Mouse (Mus musculus): Measurements from ENCODE around the gene Frmpd4.

Frmpd4 gene

DNA sequence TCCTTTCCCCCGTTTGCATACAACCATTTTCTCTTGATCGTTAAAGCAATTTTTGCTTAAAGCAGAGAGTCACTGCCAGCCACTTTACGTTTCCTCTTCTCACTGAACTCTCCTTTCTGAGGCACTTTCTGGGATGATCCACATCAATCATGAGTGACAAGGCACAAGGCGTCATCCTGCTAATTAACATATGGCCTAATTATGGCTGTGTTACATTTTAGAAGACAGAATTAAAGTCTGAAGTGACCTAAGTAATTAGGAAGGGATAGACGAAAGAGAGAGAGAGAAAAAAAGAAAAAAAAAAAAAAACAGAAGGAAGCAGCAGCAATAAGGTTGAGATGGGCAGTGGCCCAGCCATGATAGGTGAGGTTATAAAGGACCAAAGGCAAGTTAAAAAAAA lies at the start of gene Frmpd4:
Frmpd4 (minus strand) TSS at position 101 of the 400 bp plus-strand sequence.
- no peak for DNase-seq

DNA sequence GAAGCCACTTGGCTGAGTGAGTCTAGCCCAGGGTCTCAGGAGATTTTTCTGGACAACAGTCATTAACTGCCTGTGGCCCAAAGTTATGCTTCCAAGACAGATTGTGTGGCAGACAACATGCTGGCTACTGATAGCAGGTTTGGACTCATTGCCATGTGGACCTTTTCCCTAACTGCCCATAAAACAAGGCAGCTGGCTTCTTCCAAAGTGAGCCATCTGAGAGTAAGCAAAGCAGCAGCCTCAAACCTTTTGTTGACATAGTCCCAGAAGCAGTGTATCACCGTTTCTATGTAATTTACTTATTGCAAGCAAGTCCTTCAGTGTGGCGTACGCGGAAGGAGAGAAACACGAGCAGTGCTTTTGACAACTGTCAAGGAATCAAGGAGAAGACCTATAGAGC lies 18.2 kb upstream of the Frmpd4 start:
- DNase-seq = no peak

DNA sequence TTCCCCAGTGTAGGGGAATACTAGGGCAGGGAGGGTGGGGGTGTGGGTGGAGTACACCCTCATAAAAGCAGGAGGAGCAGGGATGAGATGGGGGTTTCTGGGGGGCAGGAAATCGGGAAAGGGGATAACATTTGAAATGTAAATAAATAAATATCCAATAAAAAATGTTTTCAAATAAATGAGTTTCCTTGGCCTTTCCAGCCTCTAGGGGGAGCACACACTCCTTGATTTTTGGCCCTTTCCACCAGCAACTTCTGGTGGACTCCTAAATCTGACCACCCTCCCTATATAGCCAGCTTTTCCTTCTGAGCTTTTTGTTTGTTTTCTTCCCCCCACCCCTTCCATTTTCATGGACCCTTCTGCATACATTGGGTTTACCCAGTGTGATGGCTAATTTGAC lies 7.3 kb upstream of the Frmpd4 start:
- no peak for DNase-seq

DNA sequence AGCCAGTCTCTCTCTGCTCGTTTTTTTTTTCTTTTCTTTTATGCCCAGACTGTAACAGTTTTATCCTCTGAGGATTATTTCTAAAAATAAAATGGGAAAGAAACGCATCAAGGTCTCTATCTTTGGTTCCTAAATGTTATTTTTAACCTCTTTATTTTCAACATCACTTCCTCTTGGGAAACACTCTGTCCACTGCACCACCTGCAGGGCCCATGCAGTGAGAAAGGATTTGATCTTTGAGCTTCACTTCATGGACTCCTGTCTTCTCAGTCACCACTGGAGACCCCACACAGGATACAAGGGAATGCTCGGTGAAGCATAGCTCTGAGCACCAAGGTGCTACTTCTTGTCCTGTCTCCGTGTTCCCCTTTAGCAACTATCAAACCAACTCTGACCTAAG lies 5.2 kb downstream of the Frmpd4 start:
- no peak for DNase-seq

DNA sequence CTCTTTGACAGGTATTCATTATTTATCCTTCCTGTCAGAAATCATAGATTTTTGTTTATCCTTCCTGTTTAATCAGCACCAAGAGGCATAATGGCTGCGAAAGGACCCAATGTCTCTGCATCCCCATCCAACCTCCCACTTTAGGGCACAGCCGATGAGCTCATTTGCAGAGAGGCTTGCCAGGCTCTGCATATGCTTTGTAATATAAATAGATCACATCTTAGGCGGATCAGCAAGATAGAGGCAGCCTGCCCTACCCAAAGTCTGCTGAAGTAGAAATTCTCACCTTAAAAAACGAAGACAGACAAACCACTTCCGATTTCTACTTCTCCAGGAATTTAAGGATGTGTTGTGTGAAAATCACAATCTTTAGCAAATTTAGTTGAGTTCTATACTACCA lies 7.8 kb downstream of the Frmpd4 start:
- DNase-seq = peak; percentile 42

DNA sequence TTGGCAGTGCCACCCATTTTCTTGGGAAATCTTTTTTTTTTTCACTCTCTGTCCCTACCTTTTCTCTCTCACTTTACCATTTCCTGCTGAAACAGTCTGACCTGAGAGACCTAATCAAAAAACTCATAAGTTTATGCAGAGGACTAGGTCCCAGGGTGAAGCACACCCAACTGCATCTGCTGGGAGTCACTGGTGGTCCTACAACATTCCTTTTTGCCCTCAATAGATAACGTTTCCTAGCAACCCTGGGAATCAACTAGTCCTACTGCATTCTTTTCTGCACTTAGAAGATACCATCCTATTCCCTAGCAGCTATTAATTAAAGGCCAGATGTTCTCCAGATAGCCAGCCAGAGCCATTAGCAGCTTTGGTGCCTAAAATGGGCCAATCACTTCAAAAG lies 71.8 kb downstream of the Frmpd4 start:
- DNase-seq = no peak

DNA sequence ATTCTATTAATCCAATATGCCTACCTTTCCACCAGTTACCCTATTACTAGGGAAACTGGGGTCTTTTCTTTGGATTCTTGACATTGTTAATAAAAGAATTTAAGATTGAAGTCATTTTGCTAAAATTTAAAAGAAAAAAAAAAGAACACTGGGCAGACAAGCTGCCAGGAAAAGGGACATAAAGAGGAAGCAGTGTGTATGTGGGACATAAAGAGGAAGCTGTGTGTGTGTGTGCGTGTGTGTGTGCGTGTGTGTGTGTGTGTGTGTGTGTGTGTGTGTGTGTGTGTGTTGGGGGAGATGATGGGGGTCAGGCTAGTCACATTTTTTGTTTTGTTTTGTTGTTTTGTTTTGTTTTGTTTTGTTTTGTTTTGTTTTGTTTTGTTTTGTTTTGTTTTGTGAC lies 121.8 kb downstream of the Frmpd4 start:
- DNase-seq = no peak

DNA sequence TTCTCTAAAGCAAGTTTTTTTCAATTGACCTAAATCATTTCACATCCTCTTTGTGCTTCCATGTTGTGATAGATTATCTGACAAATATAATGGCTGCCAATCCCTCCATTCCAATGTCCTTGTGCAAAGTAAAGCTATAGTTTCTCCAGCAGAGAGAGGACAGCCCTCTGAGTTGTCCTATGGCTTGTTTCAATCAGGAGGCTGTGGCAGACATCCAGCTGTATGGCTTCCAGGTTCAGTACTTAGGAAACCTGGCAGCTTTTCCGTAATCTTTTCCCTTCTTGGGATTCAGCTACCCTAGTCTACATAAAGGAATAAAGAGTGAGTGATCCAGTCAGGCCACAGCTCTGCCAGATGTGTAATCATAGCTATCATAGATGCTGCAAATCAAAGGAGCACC lies 145.8 kb downstream of the Frmpd4 start:
- DNase-seq = no peak

DNA sequence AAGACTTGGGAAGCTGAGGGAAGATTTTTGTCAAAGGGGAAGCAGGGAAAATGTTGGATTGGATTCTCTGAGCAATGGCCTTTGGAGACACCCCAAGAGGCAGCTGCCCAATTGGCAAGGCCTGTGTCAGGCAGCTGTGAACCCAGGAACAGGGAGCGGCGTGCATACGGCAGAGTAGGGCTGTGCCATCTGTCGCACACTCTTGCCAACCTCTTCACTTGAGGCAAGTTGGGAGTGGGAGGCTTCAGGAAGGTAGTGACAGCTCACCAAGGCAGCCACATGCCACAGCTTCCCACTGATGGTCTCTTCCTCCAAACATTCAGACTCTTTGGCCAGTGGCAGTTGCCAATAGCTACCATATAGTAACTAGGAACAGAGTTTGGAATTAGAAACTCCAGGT lies 147.2 kb downstream of the Frmpd4 start:
- DNase-seq = peak; percentile 11

DNA sequence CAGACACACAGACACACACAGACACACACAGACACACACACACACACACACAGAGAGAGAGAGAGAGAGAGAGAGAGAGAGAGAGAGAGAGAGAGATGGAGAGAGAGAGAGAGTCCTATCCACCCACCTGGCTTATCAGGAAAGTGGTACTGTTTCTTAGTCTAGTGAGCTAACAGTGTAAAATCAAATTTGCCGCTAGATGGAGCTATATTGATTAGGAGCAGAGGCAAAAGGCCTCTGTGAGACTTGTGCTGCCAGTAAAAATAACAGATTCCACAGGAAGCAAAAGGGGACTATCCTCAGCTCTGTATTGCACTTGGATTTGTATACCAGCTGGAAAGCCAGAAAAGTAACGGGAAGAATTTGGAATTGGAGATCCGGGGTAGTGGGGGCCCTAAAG lies 161.6 kb downstream of the Frmpd4 start:
- peak; percentile 26 for DNase-seq

DNA sequence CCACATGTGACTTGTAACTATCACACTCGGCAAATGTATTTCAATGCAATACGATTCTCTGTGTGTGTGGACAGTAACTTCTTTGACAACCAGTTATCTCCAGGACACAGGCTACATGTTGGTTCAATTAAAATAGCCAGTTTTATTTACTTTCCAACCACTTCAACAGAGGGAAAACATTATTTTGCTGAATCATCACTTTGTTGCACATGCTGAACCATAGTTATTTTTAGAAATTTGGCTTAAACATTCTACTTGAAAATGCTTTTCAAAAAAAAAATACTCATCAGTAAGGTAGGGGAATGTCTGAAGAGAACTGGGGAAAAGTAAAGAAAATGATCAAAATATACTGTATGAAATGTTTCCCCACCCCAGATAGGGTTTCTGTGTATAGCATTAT lies 173.5 kb downstream of the Frmpd4 start:
- no peak for DNase-seq

DNA sequence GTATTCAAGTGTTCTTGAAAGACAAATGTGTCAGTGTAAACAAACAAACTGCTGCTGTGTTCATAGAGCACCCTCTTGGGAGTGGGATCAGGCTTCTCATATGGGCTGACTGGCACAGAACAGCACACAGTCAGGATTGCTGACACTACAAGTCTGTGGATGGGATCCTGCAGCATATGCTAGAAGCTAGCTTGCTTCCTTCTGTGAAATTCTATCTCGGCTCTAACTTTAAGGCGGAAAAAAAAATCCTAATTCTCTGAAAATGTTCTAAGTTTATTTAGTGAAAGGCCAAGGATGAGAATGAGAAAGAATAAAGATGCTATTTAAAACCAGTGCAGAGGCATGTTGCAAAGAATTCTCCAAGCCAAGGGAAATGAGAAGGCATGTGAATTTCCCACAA lies 226.6 kb downstream of the Frmpd4 start:
- DNase-seq = no peak

DNA sequence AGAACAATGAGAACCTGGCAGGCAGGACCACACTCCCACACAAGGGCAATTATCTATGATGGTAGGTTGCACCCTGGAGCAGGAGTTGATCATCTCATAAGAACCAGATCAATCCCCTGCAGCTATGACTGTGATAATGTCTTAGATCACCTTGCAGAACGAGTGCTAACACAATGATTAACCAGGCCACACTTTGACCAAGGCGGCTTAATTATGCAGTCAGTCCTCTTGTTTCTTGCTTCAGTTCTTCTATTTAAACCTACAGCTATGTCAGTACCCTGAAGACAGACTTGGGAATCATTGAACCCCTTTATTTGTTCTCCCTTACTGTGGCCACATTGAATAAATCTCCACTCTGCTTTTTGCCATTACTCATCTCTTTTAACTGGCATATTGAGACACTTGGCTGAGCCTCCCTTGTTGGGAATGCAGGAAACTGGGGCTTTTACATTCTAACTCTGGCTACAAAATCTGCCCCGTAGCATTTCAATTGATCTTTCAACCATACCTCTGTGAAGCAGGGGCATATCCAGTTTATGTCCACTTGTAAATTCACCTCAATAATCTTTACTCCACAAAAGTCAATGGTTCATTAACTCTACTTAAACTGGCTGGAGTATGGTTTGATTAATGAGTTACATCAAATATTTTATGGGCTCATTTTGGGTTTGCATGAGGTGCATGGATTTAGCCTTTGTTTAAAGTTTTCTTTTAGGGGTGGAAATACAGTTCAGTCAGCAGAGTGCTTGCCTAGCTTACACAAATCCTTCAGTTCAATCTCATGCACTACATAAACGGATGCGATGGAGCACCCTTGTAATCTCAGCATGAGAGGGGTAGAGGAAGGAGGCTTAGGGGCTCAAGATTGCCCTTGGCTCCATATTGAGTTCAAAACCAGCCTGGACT lies 227.5 kb downstream of the Frmpd4 start:
- DNase-seq = no peak

DNA sequence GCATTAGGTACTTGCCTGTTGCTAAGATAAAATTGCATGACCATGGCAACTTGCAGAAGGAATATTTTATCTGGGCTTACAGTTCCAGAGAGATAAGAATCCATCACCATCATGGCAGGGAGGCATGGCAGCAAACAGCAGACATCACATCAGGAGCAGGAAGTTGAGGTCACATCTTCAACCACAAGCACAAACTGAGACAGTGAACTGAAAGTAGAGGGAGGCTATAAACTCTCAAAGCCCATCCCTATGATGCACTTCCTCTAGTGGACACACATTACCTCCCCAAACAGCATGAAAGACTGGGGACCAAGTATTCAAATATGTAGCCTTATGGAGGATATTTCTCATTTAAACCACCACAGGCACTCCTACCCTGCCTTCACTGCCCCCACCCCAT lies 238.8 kb downstream of the Frmpd4 start:
- no peak for DNase-seq

DNA sequence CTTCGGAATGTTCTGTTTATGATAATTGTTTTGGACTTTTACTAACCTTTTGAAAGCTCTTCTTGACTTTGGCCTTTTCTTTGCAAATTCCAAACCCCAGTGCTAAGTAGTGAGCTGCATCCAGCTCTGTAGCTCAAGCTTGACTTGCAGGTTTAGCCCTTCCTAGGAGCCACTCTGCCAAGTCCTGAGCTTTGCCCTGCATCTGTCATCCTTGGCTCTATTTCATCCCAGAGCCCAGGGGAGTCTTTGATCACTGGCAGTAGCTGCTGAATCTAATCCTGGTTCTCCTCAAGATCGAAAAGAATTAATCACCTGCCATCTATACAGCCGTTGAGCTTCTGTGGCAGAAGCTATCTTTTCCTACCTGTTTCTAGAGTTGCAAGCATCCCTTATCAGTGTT lies 251.9 kb downstream of the Frmpd4 start:
- DNase-seq = no peak

DNA sequence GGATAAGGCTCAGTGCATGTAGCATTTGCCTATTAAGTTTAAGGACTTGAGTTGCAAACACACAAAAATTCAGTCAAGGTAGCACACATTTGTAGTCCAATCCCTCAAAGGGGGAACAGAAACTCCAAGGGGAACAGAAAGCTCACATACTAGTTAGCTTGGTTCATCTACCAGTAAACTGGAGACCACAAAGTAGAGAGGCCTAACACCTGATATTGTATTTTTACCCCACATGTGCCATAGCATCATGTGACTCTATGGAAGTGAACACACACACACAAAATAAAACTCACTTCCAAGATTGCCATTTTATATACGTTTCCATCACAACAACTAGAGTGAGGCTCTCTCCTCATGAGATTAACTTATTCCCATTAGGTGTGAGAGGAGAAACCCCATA lies 264.9 kb downstream of the Frmpd4 start:
- DNase-seq = no peak

DNA sequence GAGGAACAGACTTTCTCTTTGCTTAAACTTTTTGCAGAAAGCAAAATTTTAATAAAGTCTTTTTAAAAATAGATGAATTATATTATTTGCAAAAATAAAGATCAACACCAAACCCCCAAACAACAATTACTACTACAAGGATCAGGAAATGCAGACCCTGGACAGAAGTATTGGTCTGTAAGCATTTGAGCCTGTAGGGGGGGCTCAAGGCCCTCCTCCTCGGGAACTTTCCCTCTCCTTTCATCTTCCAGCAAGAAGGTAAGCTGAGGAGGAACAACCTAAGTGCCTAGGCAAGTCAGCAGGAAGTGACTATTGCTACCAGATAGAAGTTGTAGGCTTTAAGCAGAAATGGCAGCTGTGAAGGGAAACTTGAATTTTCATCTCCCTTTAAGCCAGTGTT lies 266.9 kb downstream of the Frmpd4 start:
- no peak for DNase-seq

DNA sequence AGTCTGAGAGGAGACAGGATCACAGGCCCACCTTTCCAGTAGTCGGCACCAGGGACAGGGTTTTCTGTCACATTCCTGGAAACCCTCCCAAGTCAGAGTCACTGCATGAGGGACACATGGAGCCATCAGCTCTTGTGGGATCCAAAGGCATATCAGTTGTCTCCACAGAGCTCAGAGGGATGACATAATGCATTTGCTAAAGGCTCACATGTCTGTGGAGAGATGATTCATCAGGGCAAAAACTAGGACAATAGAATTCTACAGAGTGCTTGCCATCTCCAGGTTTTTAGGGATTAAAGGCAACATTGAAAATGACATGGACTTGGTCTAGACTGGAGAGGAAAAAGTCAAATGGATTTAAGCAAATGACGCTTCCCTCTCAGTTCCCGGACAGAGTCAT lies 284.5 kb downstream of the Frmpd4 start:
- no peak for DNase-seq

DNA sequence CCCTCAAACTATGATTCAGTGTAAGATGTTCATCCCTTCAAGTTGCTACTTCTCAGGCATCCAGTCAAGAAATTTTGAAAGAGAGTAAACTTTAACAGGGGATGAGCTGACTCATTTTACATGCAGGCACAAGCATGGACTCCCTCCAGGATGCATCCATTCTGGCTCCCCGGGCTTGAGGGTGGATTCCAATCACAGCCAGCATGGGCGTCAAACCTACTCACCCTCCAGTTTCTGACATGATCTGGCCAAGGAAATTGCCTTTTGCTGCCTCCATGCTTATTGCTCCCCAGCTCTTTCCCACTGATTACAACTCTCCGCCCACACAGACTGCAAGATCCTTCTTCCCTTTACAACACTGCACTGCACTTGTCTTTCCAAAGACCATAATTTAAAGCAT lies 370.0 kb downstream of the Frmpd4 start:
- no peak for DNase-seq

DNA sequence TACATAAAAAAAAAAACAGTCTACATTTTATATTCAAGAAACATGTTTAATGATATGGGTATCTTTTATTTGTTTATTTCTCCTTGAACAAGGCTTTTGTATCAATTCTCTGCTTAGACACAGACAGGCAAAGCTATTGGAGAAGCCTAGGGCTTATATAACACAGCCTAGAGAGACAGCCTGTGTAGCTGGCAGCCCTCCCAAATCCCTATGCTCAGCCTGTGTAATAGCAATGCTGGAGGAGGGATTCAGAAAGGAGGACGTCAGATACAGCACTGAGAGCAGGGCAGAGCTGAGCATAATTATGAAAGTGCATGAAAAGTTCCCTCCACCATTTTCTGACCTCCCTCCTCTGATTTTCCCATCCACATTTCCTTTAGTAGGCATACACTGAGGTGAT lies 385.1 kb downstream of the Frmpd4 start:
- peak; percentile 47 for DNase-seq

DNA sequence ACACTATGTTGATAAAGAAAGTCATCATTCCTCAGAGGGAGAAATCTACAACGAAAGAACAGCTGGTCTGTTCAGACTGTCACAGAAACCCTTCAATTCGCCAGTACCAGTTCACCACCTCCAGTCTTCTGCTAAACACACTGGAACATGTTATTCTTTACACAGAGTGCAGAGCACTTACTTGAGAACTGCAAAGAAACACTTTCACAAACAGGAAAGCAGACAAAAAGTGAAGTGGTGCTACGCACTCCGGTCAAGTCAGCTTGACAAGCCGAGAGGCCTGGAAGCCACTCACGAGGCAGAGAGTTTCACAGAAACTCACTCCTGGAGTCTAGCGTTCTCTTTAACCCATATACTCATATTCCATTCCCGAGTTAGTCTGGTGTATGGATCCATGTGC lies 387.5 kb downstream of the Frmpd4 start:
- DNase-seq = no peak

DNA sequence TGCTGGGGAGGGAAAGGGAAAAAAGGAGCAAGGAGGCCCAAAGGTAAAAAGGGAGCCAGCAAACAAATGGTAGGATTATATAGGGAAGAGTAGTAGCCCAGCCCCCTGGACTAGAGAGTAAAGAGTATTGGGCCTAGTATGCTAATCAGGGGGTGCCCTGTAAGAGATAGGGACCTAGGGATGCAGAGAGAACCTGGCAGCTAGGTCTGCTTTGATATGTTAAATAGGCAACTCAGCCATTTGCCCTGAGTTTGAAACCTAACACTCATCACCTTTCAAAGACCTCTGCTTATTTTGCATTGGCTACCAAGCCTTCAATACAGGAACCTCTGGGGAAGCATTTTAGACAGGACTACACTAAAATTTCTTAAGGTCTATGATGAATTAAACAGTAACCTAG lies 414.0 kb downstream of the Frmpd4 start:
- no peak for DNase-seq

DNA sequence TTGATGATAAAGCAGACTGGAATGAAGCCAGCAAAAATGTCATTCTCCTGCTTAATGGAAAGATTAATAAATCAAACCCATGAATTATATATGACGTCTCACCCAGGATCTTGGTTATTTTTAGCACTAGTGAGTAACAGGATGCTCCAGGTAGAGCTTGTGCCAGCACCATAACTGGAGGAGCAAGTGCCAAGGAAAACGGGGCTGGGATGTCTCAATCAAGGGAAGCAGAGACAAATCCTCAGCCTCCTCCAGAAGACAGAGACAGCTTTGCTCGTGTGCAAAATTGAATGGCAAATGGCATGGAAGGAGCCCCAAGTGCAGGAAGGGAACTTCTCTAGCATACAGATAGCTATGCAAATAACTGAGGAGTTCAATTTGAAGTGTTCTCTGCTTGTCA lies 418.2 kb downstream of the Frmpd4 start:
- no peak for DNase-seq

DNA sequence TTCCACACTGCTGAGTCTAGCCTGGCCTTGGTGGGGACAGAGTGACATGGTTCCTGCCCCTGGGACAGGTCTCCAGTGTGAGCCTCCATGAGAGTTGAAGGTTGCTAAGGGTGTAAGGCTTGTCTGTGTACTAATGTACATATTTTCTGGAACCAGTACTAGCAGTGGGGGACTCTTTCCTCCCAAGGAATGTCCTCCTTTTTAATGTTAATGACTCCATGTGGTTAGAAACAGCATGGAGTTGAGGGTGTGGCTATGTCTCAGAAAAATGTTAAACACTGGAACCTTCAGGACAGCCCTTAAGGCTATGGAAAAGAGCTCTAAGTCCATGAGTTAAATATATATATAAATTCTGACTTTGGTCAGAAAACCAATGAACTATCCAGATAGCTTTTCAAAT lies 436.0 kb downstream of the Frmpd4 start:
- no peak for DNase-seq

DNA sequence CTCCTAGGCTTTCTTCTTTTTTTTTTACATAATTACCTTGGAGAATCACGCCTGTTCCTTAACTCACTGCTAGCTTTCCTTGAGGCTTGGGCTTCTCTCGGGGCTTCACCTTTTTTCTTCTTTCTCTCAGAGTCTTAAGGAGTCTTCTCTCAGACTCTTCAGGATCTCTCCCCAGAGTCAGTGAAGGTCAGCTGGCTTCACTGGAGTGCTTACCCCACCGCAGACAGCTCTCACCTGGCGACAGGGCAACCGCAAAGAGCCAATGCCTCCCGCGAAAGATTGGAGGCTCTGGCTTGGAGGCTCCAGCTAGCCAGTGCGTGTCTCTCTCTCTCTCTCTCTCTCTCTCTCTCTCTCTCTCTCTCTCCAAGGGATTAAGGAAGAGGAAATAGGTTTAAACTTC lies 453.0 kb downstream of the Frmpd4 start:
- no peak for DNase-seq

All from cerebellum, adult 9-10 months (tissue).